Mouse (Mus musculus) limb, embryonic 10.5 days (tissue): ENCODE measurements around the gene Bcl7b. TPM values are rescaled to one million over a fixed set of nuclear protein-coding genes. Genes with fewer than 3 reads are reported as not detected.

Source experiments
- microRNA-seq: library from miRNA; unstranded; fragments of <30 nt; microRNA quantifications from one replicate; pipeline ENCODE4, GENCODE M21; 2017
- polyA plus RNA-seq: library from polyadenylated mRNA; unstranded; fragments of >200 nt; fragmentation: Nextera tagmentation; extraction: Ambion mirVana; gene quantifications from 2 replicates; pipeline ENCODE4 v1.2.1, GENCODE M21; 2016

Bcl7b gene
- polyA plus RNA-seq, 1 experiment from 2014 or later = 45.4 TPM

Small RNA genes lying within 50 kb of the gene (microRNA-seq; reads per million reads assigned to microRNA genes)
- gene Gm25315 = not detected

Other genes with a start within 250 kb of the Bcl7b start
- gene Mettl27, start 235.9 kb upstream of the Bcl7b start, polyA plus RNA-seq = 11.0 and 16.5 TPM in 2 replicates
- 9.8 and 10.0 TPM in 2 replicates for gene Cldn4, start 221.3 kb upstream of the Bcl7b start, polyA plus RNA-seq
- gene Cldn3, start 182.1 kb upstream of the Bcl7b start, polyA plus RNA-seq = 8.3 and 10.3 TPM in 2 replicates
- gene Abhd11, start 159.1 kb upstream of the Bcl7b start, polyA plus RNA-seq = 23.5 and 30.1 TPM in 2 replicates
- gene Stx1a, start 144.8 kb upstream of the Bcl7b start, polyA plus RNA-seq = 7.5 and 8.1 TPM in 2 replicates
- 27.7 and 30.8 TPM in 2 replicates for gene Dnajc30, start 104.1 kb upstream of the Bcl7b start, polyA plus RNA-seq
- gene Bud23, start 103.3 kb upstream of the Bcl7b start, polyA plus RNA-seq = 194 and 201 TPM in 2 replicates
- 8.5 and 12.7 TPM in 2 replicates for gene Vps37d, start 90.0 kb upstream of the Bcl7b start, polyA plus RNA-seq
- gene Mlxipl, start 78.4 kb upstream of the Bcl7b start, polyA plus RNA-seq = 2.5 and 5.1 TPM in 2 replicates
- 19.4 and 30.7 TPM in 2 replicates for gene Tbl2, start 18.6 kb upstream of the Bcl7b start, polyA plus RNA-seq
- 58.1 and 68.3 TPM in 2 replicates for gene Baz1b, start 19.0 kb downstream of the Bcl7b start, polyA plus RNA-seq
- gene Fzd9, start 82.9 kb downstream of the Bcl7b start, polyA plus RNA-seq = 0.25 and 1.7 TPM in 2 replicates
- not detected in 2 replicates for gene Fkbp6, start 181.8 kb downstream of the Bcl7b start, polyA plus RNA-seq
- gene Trim50, start 185.0 kb downstream of the Bcl7b start, polyA plus RNA-seq = not detected in 2 replicates
- 53.2 and 58.5 TPM in 2 replicates for gene Nsun5, start 201.7 kb downstream of the Bcl7b start, polyA plus RNA-seq
- gene Pom121, start 226.3 kb downstream of the Bcl7b start, polyA plus RNA-seq = 23.0 and 23.4 TPM in 2 replicates